Mouse (Mus musculus) layer of hippocampus, postnatal 25 days (tissue): ENCODE data around the gene Zfp992. TPM values are rescaled to one million over a fixed set of nuclear protein-coding genes. Genes with fewer than 3 reads are reported as not detected.
"Not testable (repeated sequence)": the region's sequence is repeated elsewhere in the genome, so short reads cannot be mapped to it uniquely, and the experiment has no call there.

Experiments
- DNase-seq, 2 experiments: peaks; one replicate each; pipeline ENCODE4 v3.0.0; 2022; ENCODE audit warnings: mixed read lengths in 2 of 2, low spot score in 1 of 2; ENCODE audit errors: extremely low spot score in 1 of 2
- total RNA-seq, 2 experiments: library from RNA; stranded (reverse); gene quantifications; 2 replicates each; pipeline ENCODE4 v1.2.3; 2021

Zfp992 gene
- total RNA-seq, result 1 to 10 TPM; 3.0 to 3.3 TPM

GRCm38 (mm10) chr4:146448950-146449349 is at the start of gene Zfp992:
Gene Zfp992 (plus strand): TSS chr4:146449023.
- not testable (repeated sequence) for DNase-seq

- DNase-seq, result not testable (repeated sequence)
Observed at GRCm38 (mm10) chr4:146429467-146429866, 19.4 kb upstream of the Zfp992 start.

DNA sequence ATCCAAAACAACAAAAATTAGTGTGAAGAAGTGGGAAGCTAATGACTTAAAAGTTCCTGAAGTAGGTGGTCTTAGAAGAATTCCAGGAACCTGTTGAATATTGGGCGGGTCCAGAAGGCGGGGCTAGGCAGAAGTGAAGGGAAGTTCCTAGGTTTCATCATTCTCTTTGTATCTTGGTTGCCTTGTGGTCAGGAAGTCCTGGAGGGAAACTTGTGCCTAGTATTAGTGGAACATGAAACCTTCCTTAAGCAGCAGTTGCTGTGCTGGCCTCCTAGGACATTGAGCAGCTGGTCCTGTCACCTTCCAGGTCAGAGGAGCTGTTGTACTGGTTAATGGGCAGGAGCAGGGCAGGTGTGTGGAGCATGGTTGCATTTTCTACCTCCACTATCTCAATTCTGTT is 17.9 kb upstream of the Zfp992 start:
- not testable (repeated sequence) for DNase-seq

GRCm38 (mm10) chr4:146435539-146435938 is 13.3 kb upstream of the Zfp992 start:
- not testable (repeated sequence) for DNase-seq

- not testable (repeated sequence) for DNase-seq
Observed at GRCm38 (mm10) chr4:146437256-146437655, 11.6 kb upstream of the Zfp992 start.

GRCm38 (mm10) chr4:146444345-146444744 is 4.5 kb upstream of the Zfp992 start:
- DNase-seq, result not testable (repeated sequence)

DNA sequence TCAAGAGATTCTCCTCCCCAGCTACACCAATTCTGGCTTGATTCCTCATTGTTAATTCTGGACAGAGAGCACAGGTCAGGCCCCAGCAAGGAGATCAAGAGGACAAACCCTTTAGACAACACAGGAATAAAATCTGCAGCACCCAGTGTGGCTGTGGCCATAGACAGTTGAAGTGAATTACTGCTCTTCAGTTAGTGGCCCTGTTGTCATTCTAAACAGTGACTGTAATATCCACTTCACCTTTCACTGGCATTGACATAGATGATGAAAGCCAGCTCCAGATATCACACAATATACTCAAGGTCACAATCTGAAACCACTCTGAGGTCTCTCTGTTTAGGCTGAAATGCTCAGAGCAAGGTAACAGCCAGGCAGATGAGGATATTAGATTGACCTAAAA is 3.7 kb upstream of the Zfp992 start:
- DNase-seq, result not testable (repeated sequence)

DNA sequence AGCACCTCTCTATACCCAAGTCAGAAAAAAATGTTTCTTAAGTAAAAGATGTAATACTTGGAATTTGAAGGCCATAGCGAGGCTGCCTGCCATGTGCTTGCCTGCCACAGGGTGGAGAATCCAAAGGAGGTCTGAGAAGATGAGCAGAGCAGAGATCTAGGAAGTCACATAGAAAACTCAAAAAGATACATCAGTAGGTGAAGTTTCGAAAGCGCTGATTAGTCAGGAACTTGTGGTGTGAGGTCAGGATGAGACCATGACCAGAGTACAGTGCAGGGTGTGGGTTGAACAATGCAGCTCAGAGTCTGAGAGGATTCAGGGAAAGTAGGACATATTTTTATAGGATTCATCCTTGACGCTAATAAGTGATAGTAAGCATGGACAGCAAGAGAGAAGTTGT is 2.7 kb upstream of the Zfp992 start:
- not testable (repeated sequence) for DNase-seq

DNA sequence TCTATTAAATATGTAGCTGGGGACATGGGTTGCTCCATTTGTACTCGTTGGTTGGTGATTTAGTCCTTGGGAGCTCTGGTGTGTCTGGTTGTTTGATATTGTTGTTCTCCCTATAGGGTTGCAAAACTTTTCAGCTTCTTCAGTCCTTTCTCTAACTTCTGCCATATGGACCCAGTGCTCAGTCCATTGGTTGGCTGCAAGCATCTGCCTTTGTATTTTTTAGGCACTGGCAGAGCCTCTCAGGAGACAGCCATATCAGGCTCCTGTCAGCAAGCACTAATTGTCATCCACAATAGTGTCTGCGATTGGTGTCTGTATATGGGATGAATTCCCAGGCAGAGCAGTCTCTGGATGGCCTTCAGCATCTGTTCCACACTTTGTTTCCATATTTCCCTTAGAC is 1.8 kb upstream of the Zfp992 start:
- not testable (repeated sequence) for DNase-seq

DNA sequence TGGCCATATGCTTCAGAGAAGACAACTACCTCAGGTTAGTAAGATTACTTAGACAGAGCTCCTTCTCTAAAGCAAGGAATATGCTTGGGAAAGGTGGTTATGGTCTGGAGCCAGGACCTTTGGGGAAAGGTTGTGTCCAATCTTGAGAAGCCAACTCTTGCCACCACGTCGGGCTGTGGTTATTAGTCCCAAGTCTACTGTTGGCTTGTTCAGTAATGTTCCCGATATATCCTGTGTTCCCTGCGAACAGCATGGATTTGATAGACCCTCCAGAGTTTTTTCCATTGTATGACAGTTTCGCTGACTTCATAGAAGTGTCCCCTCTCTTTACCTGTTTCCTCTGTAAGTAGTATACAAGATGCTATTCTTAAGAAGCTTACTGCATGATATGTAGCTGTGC is 888 bp downstream of the Zfp992 start:
- not testable (repeated sequence) for DNase-seq

DNA sequence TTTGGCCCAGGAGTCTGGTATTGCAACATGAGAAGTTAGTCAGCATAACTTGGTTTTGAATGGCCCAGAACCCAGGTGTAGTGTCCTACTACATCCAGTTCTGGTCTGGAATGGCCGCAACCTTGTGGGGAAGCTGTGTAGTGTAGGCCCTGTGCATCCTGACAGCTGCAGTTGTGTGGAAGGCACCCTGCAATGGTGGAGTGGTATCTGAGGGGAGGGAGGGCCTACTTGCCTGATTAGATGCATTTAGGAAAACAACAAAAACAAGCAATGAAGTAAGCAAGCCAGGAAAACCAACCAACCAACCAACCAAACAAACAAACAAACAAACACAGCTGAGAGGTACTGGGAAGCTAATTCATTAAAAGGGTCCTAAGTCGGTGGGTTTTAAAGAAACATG is 3.8 kb downstream of the Zfp992 start:
- DNase-seq, result not testable (repeated sequence)

GRCm38 (mm10) chr4:146454170-146454569 is 5.3 kb downstream of the Zfp992 start:
- DNase-seq, result not testable (repeated sequence)

GRCm38 (mm10) chr4:146454896-146455295 is 6.1 kb downstream of the Zfp992 start:
- DNase-seq, result no peak

- DNase-seq, result no peak
Observed at GRCm38 (mm10) chr4:146455321-146455721, 6.5 kb downstream of the Zfp992 start.

GRCm38 (mm10) chr4:146456061-146456726 is 7.4 kb downstream of the Zfp992 start:
- no peak for DNase-seq

DNA sequence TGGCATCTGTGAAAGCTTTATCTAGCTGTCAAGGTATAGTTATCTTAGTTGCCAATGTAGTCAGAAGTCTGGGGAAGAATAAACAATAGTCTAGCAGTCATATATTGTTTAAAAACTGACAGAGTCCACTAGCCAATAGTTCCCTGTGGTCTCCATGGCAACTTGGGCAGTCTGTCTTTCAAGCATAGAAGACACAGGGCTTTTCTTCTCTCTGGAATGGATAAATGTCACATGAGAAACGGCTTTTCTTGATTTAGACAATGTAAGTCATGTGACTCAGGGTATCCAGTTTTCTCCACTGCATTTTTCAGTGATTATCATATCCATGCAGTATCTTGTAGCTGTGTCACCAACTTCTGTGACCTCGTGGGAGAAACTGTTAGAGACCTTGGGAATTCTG is 8.3 kb downstream of the Zfp992 start:
- no peak for DNase-seq

DNA sequence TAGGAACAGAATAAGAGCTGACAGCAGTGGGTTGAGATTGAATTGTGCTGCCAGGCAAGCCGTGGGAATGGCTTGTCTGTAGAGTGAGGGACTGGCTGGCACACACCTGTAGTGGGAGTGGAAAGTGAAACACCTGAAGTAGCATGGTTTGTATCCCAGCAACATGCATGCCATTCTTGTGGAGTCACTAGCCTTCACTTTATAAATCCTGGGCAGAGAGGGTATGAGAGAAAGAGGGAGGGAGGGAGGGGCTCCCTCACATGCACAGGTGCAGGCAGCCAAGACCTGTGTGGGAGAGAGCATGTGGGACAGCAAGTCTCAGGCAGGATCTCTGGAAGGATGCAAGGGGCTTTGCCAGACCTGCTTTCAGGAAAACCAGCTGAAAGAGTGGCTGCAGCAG is 8.9 kb downstream of the Zfp992 start:
- no peak for DNase-seq

DNA sequence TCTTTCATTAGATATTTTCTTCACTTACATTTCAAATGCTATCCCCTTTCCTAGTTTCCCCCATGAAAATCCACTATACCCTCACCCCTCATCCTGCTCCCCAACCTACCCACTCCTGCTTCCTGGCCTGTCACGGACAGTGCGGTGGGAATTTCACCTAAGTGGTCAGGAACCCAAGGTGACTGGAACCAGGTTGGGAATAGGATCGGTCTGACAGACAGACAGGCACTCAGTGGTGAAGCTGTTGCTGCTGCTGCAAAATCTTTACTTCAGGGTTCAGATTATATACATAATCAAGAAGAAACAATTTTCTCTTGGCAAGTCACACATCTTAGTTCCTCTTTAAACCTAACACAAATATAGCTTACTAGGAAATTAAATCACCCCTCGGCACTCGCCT is 11.0 kb downstream of the Zfp992 start:
- not testable (repeated sequence) for DNase-seq

GRCm38 (mm10) chr4:146460685-146461084 is 11.9 kb downstream of the Zfp992 start:
- DNase-seq, result not testable (repeated sequence)

DNA sequence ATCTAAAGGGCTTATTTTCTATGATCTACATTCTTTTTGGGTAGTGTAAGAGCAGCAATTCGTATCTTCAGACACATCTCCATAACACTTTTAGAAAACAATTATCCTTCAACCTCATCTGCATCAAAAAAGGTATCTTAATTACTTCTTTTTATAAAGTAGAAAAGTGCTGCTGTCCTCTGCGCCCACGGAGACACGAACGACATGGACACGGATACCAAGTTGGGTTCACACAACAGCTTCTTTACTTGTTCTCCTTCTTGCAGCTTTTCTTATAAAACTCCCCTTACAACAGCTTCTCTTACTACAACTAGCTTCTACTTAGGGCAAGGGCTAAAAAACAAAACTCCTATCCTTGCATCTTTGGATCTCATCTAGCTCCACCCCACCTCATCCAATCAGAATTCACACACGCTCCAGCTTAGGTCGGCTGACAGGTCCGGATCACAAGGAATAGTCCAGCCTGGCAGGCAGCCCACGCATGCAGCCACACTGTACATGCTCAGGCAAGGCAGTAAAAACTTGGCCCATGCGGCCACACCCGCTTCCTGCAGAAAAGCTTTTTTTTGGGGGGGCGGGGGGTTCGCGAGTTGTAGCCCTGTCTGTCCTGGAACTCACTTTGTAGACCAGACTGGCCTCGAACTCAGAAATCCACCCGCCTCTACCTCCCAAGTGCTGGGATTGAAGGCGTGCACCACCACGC is 15.0 kb downstream of the Zfp992 start:
- DNase-seq, result not testable (repeated sequence)

DNA sequence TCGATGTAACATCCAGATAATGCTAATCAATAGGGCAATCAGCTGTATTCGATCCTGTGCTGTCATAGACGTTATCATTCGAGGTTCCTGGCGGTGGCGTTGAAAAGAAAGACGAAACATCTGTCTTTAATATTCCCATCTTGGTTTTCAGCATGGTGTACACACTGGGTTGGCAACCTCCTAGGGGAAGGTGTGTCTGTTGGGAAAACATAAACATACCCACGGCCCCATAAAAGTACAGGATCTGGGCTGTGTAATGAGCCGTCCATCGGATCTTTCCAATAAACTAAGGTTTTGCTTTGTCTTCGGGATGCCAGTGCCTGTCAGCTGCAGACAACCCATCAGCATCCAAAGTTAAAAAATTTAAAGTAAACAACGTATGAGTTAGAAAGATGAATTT is 21.2 kb downstream of the Zfp992 start:
- not testable (repeated sequence) for DNase-seq

DNA sequence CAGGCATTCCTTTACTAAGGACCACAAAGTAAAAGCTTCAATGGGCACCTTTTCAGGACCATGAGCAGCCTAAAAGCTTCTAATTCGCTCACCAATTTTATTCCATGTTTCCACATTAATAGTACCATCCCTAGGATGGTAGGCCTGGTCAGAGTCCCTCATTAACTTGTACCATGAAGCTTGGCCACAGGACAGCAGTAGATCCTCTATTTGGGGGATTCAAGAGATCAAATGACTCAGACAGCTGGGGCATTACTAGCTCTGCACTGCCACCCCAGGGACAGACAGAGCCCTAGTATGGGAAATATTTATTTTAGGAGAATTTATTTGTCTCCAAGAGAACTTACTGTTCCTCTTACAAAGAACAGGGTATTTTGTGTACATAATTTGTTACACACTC is 25.4 kb downstream of the Zfp992 start:
- not testable (repeated sequence) for DNase-seq
